Mouse (Mus musculus): Measurements from ENCODE around the gene Tasp1.
"Not testable (repeated sequence)": the region's sequence is repeated elsewhere in the genome, so short reads cannot be mapped to it uniquely, and the experiment has no call there.

The Tasp1 gene

GRCm38 (mm10) chr2:139878052-139878621 is 188.5 kb downstream of the Tasp1 start:
- no peak for DNase-seq

GRCm38 (mm10) chr2:139875876-139876275 is 190.7 kb downstream of the Tasp1 start:
- DNase-seq, result no peak

GRCm38 (mm10) chr2:139874173-139874572 is 192.4 kb downstream of the Tasp1 start:
- DNase-seq, result no peak

GRCm38 (mm10) chr2:139873762-139874161 is 192.8 kb downstream of the Tasp1 start:
- no peak for DNase-seq

DNA sequence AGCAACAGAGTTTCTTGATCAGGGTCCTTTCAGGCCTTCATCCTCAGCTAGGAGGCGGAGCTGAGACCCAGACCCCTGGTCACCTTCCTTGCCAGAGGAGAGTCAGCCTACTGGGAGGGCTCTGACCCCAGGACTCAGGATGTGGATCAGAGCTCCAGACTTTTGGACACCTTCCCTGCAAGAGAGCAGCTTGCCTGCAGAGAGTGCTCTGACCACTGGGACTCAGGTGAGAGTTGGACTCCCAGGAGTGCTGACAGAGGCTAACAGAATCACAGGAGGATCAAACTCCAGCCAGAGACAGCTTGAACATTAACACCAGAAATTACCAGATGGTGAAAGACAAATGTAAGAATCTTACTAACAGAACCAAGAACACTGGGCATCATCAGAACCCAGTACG is 197.5 kb downstream of the Tasp1 start:
- not testable (repeated sequence) for DNase-seq

DNA sequence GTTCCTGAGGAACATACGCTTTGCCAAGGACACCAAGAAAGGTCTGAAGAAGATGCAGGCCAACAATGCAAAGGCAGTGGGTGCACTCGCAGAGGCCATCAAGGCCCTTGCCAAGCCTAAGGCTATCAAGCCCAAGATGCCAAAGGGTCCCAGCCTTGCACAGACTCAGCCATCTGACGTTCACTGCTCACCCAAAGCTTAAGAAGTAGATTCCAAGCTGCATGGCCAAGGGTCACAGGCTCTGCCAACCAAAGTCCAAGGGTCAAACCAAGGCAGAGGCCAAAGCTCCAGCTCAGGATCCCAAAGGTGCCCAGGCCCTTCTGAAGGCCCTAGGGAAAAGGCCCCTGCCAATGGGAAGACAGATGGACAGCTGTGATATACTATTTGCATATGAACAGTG is 203.2 kb downstream of the Tasp1 start:
- DNase-seq, result not testable (repeated sequence)

GRCm38 (mm10) chr2:139860133-139860494 is 206.5 kb downstream of the Tasp1 start:
- DNase-seq, result no peak

GRCm38 (mm10) chr2:139859424-139860132 is 207.0 kb downstream of the Tasp1 start:
- DNase-seq, result peak; percentile 64

GRCm38 (mm10) chr2:139849621-139850020 is 217.0 kb downstream of the Tasp1 start:
- DNase-seq, result no peak

DNA sequence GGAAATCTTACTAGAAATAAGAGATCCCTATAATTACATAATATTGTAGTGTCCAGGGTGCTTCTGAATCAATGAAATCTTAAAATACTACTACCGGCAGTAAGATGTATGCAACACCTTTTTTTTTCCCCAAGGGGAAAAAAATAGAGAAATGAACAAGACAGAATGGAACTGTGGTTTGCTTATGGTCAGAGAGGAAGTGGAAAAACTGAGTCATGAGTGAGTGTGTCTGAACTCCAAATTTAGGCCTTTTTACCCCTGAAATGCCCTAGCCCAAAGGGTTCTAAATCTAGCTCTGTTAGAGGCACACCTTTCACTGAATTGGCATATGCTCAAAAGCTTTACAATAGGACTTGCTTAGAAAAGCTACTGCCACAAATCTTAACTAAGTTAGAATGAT is 225.2 kb downstream of the Tasp1 start:
- DNase-seq, result peak; percentile 28

DNA sequence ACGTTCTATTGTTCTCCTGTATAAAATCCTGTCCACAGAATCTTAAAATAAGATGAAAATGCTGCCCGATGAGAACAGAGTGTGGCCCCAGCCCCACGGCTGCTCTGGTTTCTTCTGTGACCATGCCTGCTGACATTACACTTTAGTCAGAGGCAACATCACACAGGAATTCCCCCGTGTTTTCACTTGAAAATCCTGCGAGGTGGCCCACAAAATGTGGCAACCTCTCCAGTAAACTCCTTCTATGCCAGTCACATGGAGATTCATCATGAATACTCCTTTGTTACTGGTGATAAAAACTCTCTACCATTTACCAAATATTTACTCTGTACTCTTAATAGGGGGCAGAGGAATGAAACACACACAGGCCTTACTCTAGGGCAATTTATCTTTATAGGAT is 225.7 kb downstream of the Tasp1 start:
- DNase-seq, result no peak

GRCm38 (mm10) chr2:139821589-139822378 is 244.8 kb downstream of the Tasp1 start:
- DNase-seq, result no peak

- DNase-seq, result no peak
These were observed 249.3 kb downstream of the Tasp1 start for GRCm38 (mm10) chr2:139817275-139817674.

- DNase-seq, result no peak
These were observed 258.7 kb downstream of the Tasp1 start for GRCm38 (mm10) chr2:139807887-139808286.

DNA sequence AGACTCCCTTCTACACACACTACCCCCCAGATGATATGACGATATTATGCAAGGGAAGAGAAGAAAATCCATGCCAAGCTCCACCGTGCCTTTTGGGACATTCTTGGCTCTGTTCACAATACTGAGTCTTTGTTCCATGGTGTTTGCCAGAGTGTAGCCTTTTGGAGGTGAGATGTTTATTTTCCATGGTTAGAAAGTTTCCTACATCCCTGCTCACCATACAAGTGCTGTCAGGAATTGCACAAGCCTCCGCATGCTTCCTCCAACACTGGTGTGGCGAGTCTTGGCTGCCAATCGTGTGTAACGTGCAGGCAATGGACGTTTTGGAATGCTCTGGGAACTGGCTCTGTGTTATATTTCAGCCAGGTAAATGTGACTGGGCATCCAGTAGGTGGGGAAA is 262.6 kb downstream of the Tasp1 start:
- peak; percentile 51 for DNase-seq

- peak; percentile 63 for DNase-seq
These were observed 274.1 kb downstream of the Tasp1 start for GRCm38 (mm10) chr2:139792345-139793120.

- peak; percentile 12 for DNase-seq
These were observed 277.9 kb downstream of the Tasp1 start for GRCm38 (mm10) chr2:139788658-139789057.

GRCm38 (mm10) chr2:139784946-139785345 is 281.7 kb downstream of the Tasp1 start:
- peak; percentile 10 for DNase-seq

- peak; percentile 19 for DNase-seq
These were observed 282.1 kb downstream of the Tasp1 start for GRCm38 (mm10) chr2:139784465-139784864.

Measured in lung, postnatal 36 days (tissue).